Mouse (Mus musculus) cerebral cortex, adult 2 months (tissue): ENCODE measurements around the gene Nprl2.

Experiments
- WGBS: fragments of 180-500 bp; shearing (Covaris S2); methylation state at CpG from one replicate; pipeline ENCODE4 v1.1.7; 2018; 5-methylcytosine and 5-hydroxymethylcytosine counted together

Nprl2 gene

DNA sequence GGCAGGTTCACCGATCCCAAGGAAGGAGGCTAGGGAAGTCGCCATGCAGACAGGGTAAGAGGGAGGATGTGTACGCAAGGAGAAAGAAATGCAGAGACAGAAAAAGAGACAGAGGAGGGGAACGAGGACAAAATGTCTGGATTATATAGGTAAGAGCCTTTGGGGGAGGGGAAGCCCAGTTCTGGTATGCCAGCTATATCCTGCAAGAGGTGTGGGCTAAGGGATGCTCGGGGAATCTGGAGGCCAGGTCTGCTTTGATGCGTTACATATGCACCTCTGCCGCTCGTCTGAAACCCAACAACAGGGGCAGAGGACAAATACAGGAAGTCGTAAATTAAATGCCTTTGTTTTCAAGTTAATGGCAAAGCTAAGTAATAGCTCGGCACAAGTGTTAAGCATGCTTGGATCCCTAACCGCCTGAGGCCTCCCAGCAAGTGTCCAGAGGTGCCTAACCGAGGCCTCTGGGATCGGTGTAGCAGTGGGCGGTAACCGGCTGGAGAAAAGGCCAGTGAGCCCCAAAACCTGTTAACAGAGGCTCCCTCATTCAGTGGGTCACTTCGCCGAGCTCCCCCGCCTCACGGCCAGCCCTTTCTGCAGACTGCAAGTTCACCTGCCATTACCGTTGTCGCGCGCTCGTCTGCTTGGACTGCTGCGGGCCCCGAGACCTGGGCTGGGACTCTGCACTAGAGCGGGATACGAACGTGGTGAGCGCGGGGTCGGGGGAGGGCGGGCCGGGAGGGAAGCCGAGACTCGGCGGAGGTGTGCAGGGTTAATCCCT lies 11.7 kb downstream of the Nprl2 start:
- 8% methylated on average over 37 of the region's 37 CpGs for WGBS

DNA sequence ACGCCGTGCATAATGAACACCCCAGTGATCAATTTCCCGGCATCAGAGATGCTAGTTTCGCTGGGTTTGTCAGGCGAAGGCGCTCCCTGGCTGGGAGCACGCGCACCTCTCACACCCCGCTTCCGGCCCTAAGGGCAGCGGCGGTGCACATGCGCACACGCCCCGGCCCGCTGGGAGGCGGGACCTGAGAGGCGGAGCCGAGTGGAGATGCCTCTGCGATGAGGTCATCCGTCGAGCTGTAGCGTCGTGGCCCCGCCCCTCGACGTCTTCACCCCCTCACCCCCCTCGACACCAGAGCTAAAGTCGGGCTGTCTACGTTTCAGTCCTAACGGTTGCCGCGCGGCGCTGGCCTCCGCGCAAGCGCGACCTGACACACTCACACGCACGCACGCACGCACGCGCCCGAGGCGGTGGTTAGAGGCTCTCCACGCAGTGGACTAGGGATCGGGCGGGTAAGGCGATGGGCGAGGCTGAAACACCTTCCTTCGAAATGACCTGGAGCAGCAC lies 12.3 kb downstream of the Nprl2 start:
- under 1% methylated on average over 53 of the region's 53 CpGs for WGBS

DNA sequence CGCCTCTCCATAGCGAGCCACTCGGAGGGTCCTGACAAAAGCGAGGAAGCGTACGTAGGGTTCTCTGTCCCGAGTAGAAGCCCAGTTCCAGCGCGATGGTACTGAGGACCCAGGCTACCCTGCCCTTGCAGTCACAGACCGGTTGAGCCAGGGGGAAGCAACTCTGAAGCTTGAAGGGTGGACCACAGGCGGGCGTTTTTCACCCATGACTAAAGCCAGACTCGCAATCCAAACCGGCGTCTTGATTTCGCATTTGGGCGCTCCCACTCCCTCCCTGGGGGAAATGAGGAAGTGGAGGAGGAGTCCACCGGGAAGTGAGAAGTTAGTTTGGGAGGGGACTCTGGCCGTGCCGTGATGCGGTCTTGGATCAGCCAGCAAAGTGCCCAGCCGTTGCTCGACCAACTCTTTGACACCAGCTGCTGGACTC lies 13.0 kb downstream of the Nprl2 start:
- under 1% methylated on average over 23 of the region's 23 CpGs for WGBS

DNA sequence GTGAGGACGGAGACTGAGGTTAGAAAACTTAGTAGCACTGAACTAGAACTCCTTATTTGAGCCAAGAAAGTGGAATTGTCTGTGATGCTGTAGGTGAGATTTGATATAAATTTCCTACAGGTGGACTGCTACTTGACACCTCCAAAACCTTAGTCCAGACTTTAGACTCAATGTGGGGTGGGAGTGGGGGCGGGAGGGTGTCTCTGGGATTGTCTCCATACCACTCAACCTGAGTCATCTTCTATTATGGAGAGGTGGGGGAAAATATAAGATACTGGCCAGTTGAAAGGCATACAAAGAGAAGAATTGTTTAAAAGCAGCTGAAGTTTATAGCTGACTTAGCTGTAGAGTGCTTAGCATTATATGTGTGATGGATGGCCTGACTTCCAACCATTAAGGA lies 13.7 kb downstream of the Nprl2 start:
- WGBS, result 35% methylated on average over 2 of the region's 2 CpGs

DNA sequence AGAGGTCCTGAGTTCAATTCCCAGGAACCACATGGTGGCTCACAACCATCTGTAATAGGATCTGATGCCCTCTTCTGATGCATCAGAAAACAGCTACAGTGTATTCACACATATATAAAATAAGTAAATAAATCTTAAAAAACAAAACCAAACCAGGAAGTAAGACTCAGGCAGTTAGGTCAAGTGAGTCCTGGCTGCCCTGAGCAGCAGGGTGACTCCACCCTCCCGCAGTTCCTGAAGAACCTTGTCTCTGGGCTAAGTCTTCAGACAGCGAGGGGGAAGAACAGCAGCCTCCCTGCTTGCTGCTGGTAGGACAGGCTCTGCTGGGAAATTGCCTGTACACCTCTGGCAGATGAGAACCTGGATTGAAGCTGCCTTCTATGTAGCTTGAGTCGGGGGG lies 14.3 kb downstream of the Nprl2 start:
- 77% methylated on average over 3 of the region's 3 CpGs for WGBS

DNA sequence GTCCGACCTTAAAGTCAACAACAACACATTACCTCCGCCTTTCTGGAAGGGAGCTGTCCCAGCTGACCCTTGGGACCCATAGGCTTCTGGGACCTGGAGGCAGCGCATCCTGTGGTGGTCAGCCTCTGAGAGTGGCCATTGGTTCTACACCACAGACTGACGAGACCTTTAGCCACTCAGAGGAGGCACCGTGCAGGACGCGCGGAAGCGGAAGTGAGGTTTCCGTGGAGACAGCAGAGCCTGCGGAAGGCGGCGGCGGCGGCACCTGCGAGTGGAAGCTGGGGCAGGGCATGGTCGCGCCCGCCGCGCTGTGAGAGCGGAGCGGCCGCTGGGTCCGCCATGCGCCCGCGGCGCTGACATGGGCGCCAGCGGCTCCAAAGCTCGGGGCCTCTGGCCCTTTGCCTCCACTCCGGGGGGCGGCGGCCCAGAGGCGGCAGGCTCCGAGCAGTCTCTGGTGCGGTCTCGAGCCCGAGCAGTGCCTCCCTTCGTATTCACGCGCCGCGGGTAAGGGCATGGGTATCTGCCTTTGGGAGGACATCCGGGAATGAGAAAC lies 21.1 kb downstream of the Nprl2 start, which contains the start of gene Tusc2:
TSS of gene Tusc2 (plus strand) at position 227 of the 553 bp plus-strand sequence.
- WGBS, result under 1% methylated on average over 46 of the region's 46 CpGs

DNA sequence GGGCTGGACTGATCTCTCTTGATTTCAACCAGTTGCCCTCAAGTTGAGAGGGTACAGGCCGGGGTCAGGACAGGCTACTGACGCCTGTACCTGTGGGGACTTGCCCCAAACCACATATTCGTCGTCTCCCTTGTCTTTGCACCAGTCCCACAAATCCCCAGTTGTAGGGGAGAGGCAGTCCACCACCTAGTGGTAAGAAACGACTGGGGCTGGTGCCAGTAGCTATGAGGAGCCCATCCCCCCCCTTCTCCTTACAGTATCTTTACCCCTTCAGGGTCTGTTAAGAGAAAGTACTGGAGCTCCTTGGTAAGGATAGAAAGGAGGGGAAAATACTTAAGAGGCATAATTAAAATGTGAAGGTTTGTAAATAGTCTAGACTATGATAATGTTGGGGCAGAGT lies 23.5 kb downstream of the Nprl2 start:
- WGBS, result 46% methylated on average over 5 of the region's 5 CpGs

DNA sequence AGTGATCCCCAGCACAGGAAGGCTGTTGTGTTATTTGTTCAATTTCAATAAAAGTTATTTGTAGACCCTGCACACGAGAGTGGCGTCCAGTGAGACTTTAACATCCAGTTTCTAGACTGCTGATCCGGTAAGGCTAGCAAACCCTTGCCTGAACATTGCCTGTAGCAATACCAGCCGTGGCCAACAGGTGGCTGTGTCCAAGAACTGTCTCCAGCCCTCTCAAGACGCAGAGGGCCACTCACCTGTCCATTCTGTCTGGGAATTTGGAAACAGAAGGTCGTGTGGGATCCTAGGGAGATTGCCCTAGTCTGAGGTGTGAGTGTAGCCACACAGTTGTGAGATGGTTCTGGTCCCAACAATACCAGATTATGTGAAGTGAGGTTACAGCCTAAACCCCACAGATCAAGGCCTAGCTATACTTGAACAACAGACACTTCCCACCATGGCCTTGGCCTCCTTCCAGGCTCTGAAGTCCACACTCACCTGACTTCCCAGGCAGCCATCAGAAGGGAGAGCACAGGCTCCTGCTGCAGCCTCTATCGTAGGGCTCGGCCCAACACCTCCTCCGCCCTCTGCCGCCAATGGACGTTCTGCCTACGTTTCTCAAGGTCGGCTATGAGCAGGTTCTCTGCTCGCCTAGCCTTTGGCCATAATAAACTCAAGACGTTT lies 24.1 kb downstream of the Nprl2 start:
- 51% methylated on average over 15 of the region's 15 CpGs for WGBS

DNA sequence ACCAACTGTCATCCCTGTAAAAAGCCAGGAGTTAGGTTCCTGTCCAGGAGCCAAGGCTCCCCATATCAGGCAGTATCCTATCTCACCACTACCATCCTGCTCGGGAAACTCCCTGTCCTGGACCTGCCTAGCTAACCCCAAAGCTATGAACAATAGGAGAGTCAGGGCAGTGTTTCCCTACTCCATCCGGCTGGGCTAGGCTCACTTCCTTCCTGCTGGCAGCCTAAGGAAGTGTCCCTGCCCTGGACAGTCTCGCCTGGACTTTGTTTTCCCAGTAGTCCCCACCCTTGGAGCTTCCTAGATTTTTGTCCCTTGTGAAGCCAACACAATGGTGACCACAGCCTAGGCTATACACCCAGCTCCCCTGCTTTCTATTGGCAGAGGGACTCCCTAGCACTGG lies 24.8 kb downstream of the Nprl2 start:
- WGBS, result 65% methylated on average over 3 of the region's 3 CpGs

DNA sequence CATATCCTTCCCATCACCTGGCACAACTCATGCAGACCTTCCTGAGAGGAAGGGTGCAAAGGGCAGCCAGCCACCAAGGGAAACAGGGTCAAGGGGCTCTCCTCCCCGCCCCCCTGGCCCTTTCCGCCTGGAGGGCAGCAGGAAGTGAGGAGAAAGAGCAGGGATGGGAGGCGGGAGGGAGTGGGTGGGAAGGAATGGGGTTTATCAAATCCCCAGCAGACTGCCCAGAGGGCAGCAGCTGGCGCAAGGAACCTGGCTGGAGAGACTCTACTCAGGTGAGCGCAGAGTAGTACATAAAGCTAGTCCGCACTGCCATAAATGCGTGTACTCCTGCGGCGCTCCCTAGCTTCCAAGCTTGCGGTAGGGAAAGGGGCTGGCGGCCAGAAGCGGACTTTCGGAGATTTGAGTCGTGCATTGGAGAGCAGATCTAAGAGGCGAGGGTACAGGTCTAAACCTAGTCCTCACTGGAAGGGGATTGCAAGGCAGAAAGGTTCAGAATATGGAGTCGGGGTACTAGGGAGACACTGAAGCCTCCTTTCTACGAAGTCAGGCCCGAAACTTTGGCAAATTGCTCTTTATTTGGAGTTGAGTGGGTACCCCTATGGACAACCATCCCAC lies 25.8 kb downstream of the Nprl2 start, which contains the start of gene Hyal2:
TSS of gene Hyal2 (plus strand) at position 244 of the 618 bp plus-strand sequence.
- 42% methylated on average over 18 of the region's 18 CpGs for WGBS

DNA sequence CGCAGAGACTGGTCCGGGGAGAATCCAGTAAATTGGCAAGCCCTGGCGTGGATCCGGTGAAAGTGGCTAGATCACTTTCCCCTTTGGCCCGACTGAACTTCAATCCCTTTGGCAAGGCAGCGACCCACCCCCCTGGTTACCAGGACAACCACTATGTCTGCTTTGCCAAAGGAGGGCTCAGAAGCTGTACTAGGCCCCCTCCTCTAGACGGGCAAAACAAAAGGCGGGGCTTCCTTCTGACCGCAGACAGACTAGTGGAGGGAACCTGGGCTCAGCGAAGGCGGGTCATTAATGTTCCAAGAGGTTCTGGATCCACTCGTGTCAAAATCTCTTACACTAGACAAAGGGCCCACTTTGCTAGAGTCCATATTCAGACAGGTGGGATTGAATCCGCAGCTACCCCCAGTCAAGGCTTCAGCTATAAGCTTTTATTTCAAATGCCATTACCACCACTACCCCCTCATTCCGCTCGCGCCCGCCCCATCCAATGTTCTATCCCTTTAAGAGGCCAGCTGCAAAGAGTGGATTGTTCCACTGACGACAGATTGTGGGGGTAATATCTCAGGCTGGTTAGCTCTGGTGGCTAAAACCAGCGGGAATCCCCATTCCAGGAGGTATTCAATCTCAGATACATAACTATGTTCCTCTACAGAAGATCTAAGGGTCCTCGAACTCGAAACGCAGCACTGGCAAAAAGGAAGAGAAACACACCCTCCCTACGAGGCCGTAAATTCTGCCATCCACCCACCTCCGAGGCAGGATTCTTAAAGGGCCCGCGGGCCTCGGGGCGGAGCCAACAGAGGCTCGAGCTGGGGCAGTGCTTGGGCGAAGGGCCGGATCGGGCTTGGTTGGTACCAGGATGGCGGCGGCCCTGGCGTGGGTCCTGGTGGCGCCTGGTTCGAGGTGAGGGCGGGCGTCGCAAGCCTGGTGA lies 26.6 kb downstream of the Nprl2 start:
- 3% methylated on average over 41 of the region's 41 CpGs for WGBS

DNA sequence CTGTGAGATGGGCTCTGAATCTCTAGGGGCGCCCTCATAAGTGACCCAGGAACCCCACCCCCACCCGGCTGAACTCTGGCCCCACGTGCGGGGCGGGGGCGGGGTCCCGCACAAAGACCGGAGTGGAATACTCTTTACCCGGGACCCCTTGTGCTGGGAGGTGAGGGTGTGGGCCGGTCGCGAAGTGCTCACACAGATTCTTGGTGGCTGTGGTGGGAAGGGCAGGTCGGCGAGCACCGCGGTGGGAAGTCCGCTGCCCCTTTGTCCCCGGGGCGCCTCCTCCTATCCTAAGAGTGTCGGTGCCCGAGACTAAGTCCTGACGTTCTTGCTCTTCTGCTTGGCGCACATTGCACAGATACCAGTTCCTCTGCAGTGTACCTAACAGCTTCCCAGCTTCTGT lies 27.2 kb downstream of the Nprl2 start:
- WGBS, result 1% methylated on average over 23 of the region's 23 CpGs

DNA sequence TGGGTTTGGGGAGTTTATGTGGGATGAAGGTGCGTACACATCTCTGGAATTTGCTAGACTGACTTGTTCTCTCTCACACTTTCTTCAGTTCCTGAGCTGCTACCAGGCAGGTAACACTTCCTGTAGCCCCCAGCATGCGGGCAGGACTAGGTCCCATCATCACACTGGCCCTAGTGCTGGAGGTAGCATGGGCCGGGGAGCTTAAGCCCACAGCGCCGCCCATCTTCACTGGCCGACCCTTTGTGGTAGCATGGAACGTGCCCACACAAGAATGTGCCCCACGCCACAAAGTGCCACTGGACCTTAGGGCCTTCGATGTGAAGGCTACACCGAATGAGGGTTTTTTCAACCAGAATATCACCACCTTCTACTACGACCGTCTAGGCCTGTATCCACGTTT lies 28.0 kb downstream of the Nprl2 start:
- 50% methylated on average over 13 of the region's 13 CpGs for WGBS

DNA sequence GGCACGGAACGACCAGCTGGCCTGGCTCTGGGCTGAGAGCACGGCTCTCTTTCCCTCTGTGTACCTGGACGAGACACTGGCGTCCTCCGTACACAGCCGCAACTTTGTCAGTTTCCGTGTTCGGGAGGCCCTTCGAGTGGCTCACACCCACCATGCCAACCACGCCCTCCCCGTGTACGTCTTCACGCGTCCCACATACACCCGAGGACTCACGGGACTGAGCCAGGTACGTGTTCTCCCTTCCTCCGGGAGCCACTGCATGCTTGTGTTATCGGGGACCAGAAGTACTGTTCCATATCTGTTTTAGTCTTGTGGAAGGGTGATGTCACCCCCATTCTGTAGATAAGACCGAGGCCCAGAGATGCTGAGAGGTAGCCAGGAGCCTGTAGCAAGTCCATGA lies 28.8 kb downstream of the Nprl2 start:
- 94% methylated on average over 21 of the region's 21 CpGs for WGBS

DNA sequence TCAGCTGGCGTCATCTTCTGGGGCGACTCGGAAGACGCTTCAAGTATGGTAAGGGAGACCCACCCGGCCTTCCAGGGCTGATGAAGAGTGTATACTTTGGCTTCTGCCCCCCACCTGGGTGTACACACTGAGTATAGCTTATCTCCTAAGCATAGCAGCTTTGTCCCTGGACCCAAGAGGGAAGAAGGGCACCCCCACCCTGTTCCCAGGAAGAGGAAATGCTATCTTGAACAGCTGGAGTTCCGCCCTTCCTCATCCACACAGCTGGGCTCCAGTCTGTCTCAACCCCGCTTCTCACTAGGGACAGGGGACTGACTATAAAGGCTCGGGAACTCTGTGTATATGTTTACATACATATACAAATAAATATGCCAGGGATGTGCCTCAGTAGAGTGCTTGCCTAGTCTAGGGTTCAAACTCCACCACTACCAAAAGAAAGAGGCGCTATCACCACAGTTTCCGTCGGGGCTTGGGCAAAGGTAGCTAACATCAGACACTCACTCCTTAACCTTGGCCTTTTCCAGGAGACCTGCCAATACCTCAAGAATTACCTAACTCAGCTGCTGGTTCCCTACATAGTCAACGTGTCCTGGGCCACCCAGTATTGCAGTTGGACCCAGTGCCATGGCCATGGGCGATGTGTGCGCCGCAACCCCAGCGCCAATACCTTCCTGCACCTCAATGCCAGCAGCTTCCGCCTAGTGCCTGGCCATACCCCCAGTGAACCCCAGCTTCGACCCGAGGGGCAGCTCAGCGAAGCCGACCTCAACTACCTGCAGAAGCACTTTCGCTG lies 29.7 kb downstream of the Nprl2 start:
- WGBS, result 91% methylated on average over 22 of the region's 22 CpGs

DNA sequence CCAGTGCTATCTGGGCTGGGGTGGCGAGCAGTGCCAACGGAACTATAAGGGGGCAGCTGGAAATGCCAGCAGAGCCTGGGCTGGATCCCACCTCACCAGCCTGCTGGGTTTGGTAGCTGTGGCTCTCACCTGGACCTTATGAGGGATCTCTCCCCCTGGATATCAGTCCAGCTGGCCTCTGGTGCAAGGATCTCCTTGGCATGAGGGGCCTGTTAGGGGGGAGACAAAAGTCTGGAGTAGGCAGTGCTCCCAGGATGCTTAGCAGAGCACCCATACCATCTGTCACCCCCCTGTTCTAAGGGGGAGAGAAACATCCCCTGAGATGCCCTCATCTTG lies 30.3 kb downstream of the Nprl2 start:
- 98% methylated on average over 2 of the region's 2 CpGs for WGBS

DNA sequence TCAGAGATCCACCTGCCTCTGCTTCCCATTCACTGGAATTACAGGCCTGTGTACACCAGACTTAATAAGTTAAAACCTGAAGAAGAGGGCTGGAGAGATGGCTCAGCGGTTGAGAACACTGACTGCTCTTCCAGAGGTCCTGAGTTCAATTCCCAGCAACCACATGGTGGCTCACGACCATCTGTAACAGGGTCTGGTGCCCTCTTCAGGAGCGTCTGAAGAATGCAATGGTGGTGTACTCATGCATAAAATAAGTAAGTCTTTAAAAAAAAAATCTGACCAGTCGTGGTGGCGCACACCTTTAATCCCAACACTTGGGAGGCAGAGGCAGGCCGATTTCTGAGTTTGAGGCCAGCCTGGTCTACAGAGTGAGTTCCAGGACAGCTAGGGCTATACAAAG lies 31.7 kb downstream of the Nprl2 start:
- 82% methylated on average over 6 of the region's 6 CpGs for WGBS

DNA sequence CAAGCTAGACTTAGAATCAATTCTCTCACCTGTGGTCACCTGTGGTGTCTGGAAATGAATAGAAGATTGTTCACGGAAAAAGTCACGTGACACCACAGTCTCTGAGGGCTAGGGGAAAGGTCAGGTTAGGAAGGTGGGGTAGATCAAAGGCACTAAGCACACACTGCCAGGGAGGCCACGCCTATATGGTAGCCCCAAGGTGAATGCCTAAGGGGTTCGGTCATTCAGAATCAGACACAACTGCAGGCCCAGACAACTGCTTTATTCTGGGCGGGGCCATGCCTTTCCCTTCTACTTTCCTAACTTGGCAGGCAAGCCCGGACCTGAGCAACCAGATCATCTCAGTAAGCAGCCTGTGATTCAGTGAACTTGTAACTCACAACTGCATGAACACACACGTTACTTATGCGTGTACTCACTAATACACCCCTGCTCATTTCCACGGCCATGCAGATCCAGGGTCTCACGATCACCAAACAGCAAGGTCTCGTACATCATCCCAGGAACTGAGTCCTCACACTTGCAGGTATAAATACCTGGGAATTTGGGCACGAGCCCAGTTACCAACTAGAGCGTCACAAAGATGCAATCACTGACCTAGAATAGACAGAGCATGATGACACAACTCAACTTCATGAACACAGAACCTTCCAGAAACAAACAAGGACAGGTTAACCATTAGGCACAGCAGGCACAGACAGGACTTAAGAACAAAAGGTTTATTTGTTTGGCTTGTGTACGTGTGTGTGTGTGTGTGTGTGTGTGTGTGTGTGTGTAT lies 33.7 kb downstream of the Nprl2 start:
- 83% methylated on average over 14 of the region's 14 CpGs for WGBS

DNA sequence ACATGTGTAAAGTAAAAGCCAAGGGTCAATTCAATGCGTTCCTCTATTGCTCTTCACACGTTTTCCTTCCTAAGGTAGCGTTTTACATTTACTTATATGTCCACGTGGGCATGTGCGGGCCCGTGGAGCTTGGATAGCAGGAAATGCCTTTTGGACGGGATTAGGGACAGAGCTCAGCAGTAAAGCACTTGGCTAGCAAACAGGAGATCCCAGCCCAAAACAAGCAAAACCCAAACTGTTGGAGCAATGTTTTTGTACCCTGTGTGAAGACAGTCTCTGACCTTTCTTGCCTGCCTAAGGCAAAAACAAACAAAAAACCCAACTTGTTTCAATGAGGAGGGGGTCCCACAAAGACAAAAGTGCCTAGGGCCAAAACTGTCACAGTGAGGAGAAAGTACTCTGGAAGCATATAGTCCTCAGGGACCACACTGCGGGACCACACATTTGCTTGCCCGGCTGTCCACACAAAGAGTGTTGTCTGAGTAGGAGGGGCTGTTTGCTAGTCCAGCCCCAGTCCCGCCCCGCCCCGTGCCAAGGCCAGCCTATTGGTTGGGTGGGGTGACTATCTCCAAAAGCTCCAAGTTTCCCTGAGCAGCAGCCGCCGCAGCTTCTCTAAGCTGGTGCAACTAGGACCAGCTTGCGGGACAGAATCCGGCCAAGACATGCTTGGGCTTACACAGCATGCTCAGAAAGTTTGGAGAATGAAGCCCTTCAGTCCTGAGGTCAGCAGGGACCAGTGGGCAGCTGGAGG lies 34.5 kb downstream of the Nprl2 start, which contains the start of gene Hyal1:
TSS of gene Hyal1 (plus strand) at position 571 of the 751 bp plus-strand sequence.
- 36% methylated on average over 16 of the region's 16 CpGs for WGBS
